Mouse (Mus musculus) embryonic fibroblast, embryonic 13.5 days (primary cell): ENCODE measurements around the gene Ubc.

Experiments
- CTCF ChIP-seq: IDR thresholded peaks from 2 replicates; pipeline ENCODE4 v1.5.1; 2011; ENCODE audit warnings: mild to moderate bottlenecking, control low read depth, low read length, moderate library complexity, borderline replicate concordance; ENCODE audit not compliant: insufficient read depth
- POLR2A ChIP-seq: IDR thresholded peaks from 2 replicates; pipeline ENCODE4 v1.6.1; 2011; ENCODE audit warnings: low read depth, mild to moderate bottlenecking, control low read depth, low read length, moderate library complexity

DNA sequence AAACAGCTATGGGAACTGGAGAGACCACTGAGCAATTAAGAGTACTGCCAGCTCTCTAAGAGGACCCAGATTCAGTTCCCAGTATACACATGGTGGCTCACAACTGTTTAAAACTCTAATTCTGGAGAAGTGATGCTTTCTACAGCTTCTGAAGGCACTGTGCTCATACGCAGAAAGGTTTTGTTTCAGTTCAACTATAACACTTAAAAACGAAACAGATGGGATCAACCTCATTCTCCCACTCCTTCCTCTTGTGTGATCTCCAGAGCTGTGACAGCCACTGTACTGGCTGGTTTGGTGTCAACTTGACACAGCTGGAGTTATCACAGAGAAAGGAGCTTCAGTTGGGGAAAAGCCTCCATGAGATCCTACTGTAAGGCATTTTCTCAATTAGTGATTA is 14.1 kb downstream of the Ubc start:
- TF ChIP-seq CTCF (no peak), POLR2A (no peak)
